Mouse (Mus musculus): ENCODE results near the gene Bcap31. TPM values are rescaled to one million over a fixed set of nuclear protein-coding genes. Genes with fewer than 3 reads are reported as not detected.
"Not testable (repeated sequence)": the region's sequence is repeated elsewhere in the genome, so short reads cannot be mapped to it uniquely, and the experiment has no call there.

Bcap31 gene
- polyA plus RNA-seq (2011; ENCODE audit: insufficient read length, low read depth, missing spikeins) = 207 and 261 TPM in 2 replicates

DNA sequence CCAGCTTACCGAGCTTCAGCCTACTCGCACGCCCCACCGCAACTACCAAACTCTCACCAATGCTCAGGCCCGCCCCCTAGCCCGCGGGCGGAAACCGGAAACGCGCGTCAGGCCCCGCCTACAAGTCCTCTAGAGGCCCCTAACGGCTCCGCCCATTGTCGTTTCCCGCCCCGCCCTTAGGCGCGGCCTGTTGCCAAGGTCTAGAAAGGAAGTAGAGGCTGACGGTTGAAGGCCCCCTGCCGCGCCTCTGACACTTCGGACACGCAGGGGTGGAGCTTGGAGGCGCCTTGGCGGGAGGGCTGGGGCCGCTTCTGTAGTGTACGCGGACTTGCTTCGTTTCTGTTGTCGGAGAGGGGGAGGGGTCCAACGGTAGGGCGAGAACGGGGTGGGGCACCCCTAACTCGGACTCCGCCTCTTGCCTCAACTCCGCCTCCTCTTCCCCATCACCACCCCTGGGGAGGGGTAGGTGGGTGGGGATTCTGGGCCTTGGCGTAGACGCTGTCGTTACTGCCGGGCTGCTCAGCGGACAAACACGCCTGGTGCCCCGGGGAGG, at the start of gene Bcap31, which contains the start of gene Abcd1:
Gene Bcap31, minus strand, starts transcription at position 67 of the 553 bp plus-strand sequence.
Gene Abcd1, plus strand, starts transcription at position 489 of the 553 bp plus-strand sequence.
- peak; percentile 94 for TF ChIP-seq POLR2A (IDR thresholded peaks at IDR 0.05; ENCODE audit: low read depth, low read length)
- TF ChIP-seq CTCF (IDR thresholded peaks at IDR 0.05; ENCODE audit: borderline replicate concordance, insufficient read depth, low read length) = no peak
- Histone ChIP-seq H3K4me3 (ENCODE audit: insufficient read depth, low read length) (peak within 1 kb of the TSS; percentile 85), H3K4me1 (ENCODE audit: control insufficient read depth, insufficient read depth, low read length) (peaks cover 12% of the 10 kb centered on the region), H3K27ac (ENCODE audit: insufficient read depth, low read length) (peak within 1 kb of the TSS; percentile 76)

DNA sequence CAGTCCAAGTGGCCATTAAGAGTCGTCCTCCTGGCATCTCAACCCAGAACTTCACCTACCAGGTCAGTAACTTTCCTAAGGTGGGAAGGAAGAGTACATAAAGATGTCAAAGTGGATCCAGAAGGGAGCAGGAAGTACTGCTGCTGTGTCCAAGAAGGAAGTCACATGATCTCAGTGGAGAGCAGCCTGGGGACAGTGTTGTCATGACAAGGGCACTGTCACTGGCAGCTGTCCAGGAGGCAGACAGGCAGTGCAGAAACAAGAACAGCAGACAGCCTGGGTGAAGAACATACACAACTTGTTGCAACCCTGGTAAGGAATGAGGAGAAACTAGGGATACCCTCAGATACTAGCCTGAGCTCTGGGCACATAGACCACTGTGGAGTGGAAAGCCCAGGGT, 49.3 kb upstream of the Bcap31 start:
- H3K4me1 ChIP-seq (ENCODE audit: control insufficient read depth, insufficient read depth, low read length) = no peaks in the 10 kb centered on the region
- TF ChIP-seq CTCF (IDR thresholded peaks at IDR 0.05; ENCODE audit: borderline replicate concordance, insufficient read depth, low read length) = no peak
- no peak for TF ChIP-seq POLR2A (IDR thresholded peaks at IDR 0.05; ENCODE audit: low read depth, low read length)
- H3K4me3 ChIP-seq (ENCODE audit: insufficient read depth, low read length) = no peak overlapping the region
- no peak overlapping the region for H3K27ac ChIP-seq (ENCODE audit: insufficient read depth, low read length)

DNA sequence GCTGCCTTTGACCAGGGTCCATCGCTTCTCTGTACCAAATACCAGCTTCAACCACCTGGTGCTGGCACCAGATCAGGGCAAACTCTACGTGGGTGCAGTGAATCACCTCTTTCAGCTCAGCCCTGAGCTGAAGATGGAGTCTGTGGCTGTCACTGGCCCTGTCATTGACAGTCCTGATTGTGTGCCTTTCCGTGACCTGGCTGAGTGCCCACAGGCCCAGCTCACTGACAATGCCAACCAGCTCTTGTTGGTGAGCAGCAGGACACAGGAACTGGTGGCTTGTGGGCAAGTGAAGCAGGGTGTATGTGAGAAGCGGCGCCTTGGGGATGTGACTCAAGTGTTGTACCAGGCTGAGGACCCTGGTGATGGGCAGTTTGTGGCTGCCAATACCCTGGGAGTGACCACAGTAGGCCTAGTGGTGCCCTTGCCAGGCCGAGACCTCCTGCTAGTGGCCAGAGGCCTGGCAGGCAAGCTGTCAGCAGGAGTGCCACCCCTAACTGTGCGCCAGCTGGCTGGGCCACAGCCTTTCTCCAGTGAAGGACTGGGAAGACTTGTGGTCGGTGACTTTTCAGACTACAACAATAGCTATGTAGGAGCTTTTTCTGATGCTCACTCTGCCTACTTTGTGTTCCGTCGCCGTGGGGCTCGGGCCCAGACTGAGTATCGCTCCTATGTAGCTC, 42.8 kb upstream of the Bcap31 start:
- no peak overlapping the region for H3K27ac ChIP-seq (ENCODE audit: insufficient read depth, low read length)
- H3K4me3 ChIP-seq (ENCODE audit: insufficient read depth, low read length) = no peak overlapping the region
- no peaks in the 10 kb centered on the region for H3K4me1 ChIP-seq (ENCODE audit: control insufficient read depth, insufficient read depth, low read length)
- no peak for TF ChIP-seq CTCF (IDR thresholded peaks at IDR 0.05; ENCODE audit: borderline replicate concordance, insufficient read depth, low read length)

DNA sequence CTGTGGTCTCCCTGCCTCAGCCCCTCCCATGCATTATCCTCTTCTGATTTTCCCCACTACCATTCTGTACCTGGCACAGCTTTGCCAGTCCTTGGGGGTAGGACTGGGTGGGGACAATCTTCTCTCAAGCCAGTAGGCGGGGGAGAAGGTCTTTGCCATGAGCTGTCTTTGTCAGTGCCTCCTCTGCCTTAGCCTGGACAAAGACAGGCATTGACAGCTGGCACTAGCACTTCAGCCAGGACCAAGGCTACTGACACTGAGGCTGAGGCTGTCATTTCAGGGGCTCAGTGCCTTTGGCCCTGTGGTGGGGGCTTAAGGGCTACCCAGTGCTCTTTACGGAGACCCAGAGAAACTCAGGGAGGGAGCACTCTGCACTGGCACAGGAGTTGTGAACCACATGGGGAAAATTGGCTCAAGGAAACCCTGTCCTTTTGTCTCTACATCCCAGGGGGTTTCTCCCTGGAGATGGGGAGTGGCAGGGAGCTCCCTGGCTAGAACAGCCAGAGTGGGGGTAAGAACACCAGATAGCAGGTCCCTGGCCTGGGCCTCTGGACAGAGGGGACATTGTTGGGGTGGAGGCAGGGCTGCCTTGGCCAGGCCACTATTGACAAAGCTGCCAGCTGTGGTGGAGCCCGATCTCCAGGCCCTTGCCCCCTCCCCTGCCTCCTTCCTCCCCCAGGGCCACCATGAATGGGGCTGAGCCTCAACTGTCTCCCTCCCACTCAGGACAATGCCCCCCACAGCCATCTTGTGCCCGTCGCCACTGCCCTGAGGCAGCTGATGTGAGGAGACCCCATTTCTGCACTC, 40.6 kb upstream of the Bcap31 start, which contains the start of gene Plxnb3:
Gene Plxnb3, plus strand, starts transcription at position 757 of the 807 bp plus-strand sequence.
- H3K27ac ChIP-seq (ENCODE audit: insufficient read depth, low read length) = no peak within 1 kb of the TSS
- TF ChIP-seq CTCF (IDR thresholded peaks at IDR 0.05; ENCODE audit: borderline replicate concordance, insufficient read depth, low read length) = no peak
- TF ChIP-seq POLR2A (IDR thresholded peaks at IDR 0.05; ENCODE audit: low read depth, low read length) = no peak
- H3K4me1 ChIP-seq (ENCODE audit: control insufficient read depth, insufficient read depth, low read length) = no peaks in the 10 kb centered on the region
- H3K4me3 ChIP-seq (ENCODE audit: insufficient read depth, low read length) = no peak within 1 kb of the TSS

DNA sequence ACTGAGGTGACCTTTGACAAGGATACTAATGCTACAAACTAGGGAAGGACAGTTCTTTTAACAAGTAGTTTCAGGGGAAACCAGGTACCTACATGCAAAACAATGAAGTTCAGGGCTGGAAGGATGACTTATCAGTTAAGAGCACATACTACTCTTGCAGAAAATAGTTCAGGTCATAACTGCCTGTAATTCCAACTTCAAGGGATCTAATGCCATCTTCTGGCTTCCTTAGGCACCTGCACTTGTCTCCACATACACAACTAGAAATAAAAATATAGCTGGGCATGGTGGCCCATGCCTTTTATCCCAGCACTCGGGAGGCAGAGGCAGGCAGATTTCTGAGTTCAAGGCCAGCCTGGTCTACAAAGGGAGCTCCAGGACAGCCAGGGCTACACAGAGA, 33.0 kb upstream of the Bcap31 start:
- no peaks in the 10 kb centered on the region for H3K4me1 ChIP-seq (ENCODE audit: control insufficient read depth, insufficient read depth, low read length)

DNA sequence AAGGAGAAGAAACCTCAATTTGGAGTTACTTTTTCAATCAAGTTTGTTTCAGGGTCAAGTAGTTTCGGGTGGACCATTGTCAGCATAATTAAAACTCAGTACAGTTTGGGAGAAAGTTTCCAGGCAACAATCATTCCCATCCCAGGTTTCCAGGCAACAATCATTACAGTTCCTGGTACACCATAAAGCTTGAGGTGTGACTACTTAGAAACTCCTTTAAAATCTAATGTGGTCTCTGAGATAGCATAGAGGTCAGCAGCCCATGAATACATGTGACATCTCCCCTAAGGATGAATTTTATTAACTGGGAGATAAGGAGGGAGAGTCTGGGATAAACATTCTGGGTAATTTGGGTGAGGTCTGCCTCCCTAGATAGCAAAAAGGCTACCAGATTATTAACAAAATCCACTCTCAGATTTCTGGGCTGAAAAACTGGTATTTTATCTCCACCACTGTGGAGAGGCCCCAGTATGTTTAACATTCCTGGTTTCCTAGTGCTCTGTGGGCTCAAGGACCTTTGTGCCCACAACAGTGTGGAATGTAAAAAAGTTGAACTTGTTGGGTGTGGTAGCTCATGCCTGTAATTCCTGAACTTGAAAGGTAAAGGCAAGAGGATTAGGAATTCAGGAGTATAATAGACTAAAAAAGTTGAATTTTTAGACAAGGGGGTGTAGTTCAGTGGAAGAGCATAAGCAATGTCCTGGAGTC, 29.0 kb upstream of the Bcap31 start:
- Histone ChIP-seq H3K4me3 (ENCODE audit: insufficient read depth, low read length) (no peak overlapping the region), H3K4me1 (ENCODE audit: control insufficient read depth, insufficient read depth, low read length) (no peaks in the 10 kb centered on the region), H3K27ac (ENCODE audit: insufficient read depth, low read length) (no peak overlapping the region)
- TF ChIP-seq CTCF (IDR thresholded peaks at IDR 0.05; ENCODE audit: borderline replicate concordance, insufficient read depth, low read length) (no peak), POLR2A (IDR thresholded peaks at IDR 0.05; ENCODE audit: low read depth, low read length) (no peak)

More for the DNA sequence above, 33.0 kb upstream of the Bcap31 start:
- H3K27ac ChIP-seq (ENCODE audit: insufficient read depth, low read length) = no peak overlapping the region
- no peak overlapping the region for H3K4me3 ChIP-seq (ENCODE audit: insufficient read depth, low read length)
- no peak for TF ChIP-seq POLR2A (IDR thresholded peaks at IDR 0.05; ENCODE audit: low read depth, low read length)
- TF ChIP-seq CTCF (IDR thresholded peaks at IDR 0.05; ENCODE audit: borderline replicate concordance, insufficient read depth, low read length) = no peak

DNA sequence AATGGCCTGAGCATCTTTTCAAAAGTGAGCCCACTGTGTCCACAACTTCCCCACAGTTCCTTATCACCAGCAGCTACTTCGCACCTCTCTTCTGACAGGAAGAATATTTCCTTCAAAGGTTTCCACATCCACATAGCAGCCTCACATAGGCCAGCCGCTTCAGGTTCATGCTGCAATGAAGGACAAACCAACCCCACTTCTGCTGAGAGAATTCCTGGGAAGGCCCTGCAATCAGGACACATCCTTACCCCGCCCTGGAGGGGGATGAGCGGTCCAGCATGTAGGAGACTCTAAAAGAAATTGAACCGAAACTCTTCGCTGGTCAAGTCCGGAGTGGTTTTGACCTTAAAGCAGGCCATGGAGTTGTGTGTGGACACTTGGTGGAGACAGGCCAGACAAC, 23.9 kb upstream of the Bcap31 start:
- H3K27ac ChIP-seq (ENCODE audit: insufficient read depth, low read length); H3K4me1 ChIP-seq (ENCODE audit: control insufficient read depth, insufficient read depth, low read length); H3K4me3 ChIP-seq (ENCODE audit: insufficient read depth, low read length): not testable (repeated sequence)

DNA sequence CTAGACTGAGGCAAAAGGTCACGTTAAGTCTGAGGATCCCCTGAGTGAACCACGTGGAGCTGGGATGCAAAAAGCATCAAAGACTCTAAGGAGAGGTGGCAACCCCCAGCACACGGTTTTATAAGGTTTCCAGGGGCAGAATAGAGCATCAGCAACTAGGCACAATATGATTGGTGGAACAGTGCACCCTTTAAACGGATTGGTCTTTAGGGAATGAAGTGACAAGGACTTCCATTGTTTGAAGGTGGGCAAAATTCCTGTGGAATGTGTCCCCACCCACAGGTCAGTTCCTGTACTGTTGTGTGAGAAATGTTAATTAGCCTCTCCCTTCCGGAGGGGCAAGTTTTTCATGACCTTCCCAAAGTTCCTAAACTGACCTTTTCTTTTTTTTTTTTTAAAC, 23.2 kb upstream of the Bcap31 start:
- no peak for TF ChIP-seq POLR2A (IDR thresholded peaks at IDR 0.05; ENCODE audit: low read depth, low read length)
- TF ChIP-seq CTCF (IDR thresholded peaks at IDR 0.05; ENCODE audit: borderline replicate concordance, insufficient read depth, low read length) = no peak
- Histone ChIP-seq H3K4me3 (ENCODE audit: insufficient read depth, low read length) (no peak overlapping the region), H3K4me1 (ENCODE audit: control insufficient read depth, insufficient read depth, low read length) (no peaks in the 10 kb centered on the region), H3K27ac (ENCODE audit: insufficient read depth, low read length) (no peak overlapping the region)

DNA sequence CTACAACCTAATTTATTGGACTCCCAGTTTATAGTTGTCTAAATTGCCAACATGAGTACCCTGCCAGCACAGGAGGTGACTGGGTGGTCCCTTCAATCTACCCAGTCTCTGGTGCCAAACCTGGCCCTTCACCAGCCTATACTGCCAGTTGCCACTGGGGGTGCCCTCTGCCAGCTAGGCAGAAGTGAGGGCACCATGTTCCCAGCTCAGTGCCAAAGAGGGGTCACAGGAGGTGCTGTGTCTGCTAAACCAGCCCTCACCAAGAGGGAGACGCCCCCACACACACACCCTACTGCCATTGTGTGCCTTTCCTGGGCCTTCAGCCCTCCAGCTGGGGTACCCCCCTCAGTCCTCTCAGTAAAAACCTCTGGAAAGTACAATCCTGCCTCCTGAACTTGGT, 22.2 kb upstream of the Bcap31 start:
- TF ChIP-seq POLR2A (IDR thresholded peaks at IDR 0.05; ENCODE audit: low read depth, low read length) = no peak
- no peaks in the 10 kb centered on the region for H3K4me1 ChIP-seq (ENCODE audit: control insufficient read depth, insufficient read depth, low read length)
- H3K4me3 ChIP-seq (ENCODE audit: insufficient read depth, low read length) = no peak overlapping the region
- no peak overlapping the region for H3K27ac ChIP-seq (ENCODE audit: insufficient read depth, low read length)
